Mouse (Mus musculus) ES-E14 (cell line): ENCODE results near the gene Slc39a7.

ENCODE experiments used
- CHD2 ChIP-seq: IDR thresholded peaks from 2 replicates; pipeline ENCODE4 v1.6.1; 2014; ENCODE audit warnings: mild to moderate bottlenecking, low read depth, low read length, inconsistent platforms
- MAFK ChIP-seq: IDR thresholded peaks from 2 replicates; pipeline ENCODE4 v1.6.1; 2014; ENCODE audit warnings: mild to moderate bottlenecking, low read depth, low read length, inconsistent platforms; ENCODE audit not compliant: insufficient read depth

GRCm38 (mm10) chr17:34079621-34080020 lies 48.1 kb upstream of the Slc39a7 start:
- TF ChIP-seq CHD2 (peak; percentile 97), MAFK (no peak)
